Mouse (Mus musculus) thymus, adult 2 months (tissue): ENCODE results near the gene Gm572.

Experiments used
- CTCF ChIP-seq: fragments of 200-500 bp; IDR thresholded peaks from 2 replicates; pipeline ENCODE4 v1.5.1; 2012; ENCODE audit warnings: mild to moderate bottlenecking, control low read depth, low read length, moderate library complexity, borderline replicate concordance; ENCODE audit not compliant: control insufficient read depth, poor library complexity, insufficient read depth; ENCODE audit errors: extremely low read depth
- POLR2A ChIP-seq: fragments of 200-500 bp; IDR thresholded peaks from 2 replicates; pipeline ENCODE4 v1.6.1; 2012; ENCODE audit warnings: mild to moderate bottlenecking, low read length, control low read depth, moderate library complexity; ENCODE audit not compliant: control insufficient read depth, poor library complexity, insufficient read depth; ENCODE audit errors: extremely low read depth

DNA sequence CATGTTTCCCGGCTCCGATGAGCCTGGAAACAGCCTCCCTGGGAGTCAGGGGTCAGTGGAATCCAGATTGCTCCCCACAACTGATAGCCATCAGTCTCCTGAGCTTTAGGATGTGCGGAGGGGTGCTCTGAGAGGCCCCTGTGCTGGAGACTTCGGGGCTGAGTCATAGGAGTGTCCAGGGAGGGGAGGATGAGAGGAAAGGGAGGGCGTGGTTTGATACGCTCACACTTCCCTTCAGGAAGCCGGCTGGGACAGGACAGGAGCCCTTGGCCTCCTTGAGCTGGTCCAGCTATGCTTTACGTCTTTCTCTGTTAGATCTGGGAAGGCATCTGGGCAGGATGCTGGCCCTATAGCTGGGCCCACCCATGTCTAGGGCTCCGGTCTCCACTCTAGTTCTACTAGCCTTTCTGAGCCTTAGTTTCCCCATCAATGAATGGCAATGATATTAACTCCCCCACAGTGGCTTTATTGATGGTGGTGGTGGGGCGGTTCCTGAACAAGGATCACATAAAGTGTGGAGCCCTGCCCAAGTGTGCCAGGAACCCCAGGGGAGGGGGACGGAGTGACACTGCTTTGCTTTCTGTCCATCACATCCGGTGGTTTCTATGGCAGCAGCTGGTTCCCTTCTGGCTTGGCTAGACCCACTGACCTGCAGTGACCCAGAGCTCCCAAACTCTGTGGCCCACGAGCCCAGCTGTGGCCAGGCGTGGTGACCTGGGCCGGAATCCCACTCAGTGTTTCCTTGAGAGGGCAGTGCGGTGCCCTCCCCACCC, 33.3 kb downstream of the Gm572 start:
- TF ChIP-seq CTCF (no peak), POLR2A (no peak)
